Mouse (Mus musculus) layer of hippocampus, postnatal 10 days (tissue): Measurements from ENCODE around the gene Hmg20a. TPM values are rescaled to one million over a fixed set of nuclear protein-coding genes. Genes with fewer than 3 reads are reported as not detected.

Source experiments
- DNase-seq, 2 experiments: peaks; one replicate each; pipeline ENCODE4 v3.0.0; 2021; ENCODE audit warnings: low spot score in 2 of 2
- total RNA-seq, 2 experiments: library from RNA; stranded (reverse); gene quantifications; 2 replicates each; pipeline ENCODE4 v1.2.3; 2021

The Hmg20a gene
- total RNA-seq, 2 experiments from 2014 or later = 60.3 to 62.8 TPM

- DNase-seq = no peak
These were observed 97.8 kb downstream of the Hmg20a start for GRCm38 (mm10) chr9:56516219-56516618.

- DNase-seq = no peak
These were observed 98.4 kb downstream of the Hmg20a start for GRCm38 (mm10) chr9:56516692-56517263.

- DNase-seq = no peak
These were observed 103.9 kb downstream of the Hmg20a start for GRCm38 (mm10) chr9:56522281-56522680.

GRCm38 (mm10) chr9:56527951-56528350 is 109.5 kb downstream of the Hmg20a start:
- no peak for DNase-seq

- DNase-seq = no peak
These were observed 113.6 kb downstream of the Hmg20a start for GRCm38 (mm10) chr9:56531991-56532390.

- DNase-seq = peak in 1 of 2 experiments; percentile 25
These were observed 115.5 kb downstream of the Hmg20a start for GRCm38 (mm10) chr9:56533916-56534315.

- no peak for DNase-seq
These were observed 116.3 kb downstream of the Hmg20a start for GRCm38 (mm10) chr9:56534727-56535126.

GRCm38 (mm10) chr9:56535361-56535760 is 117.0 kb downstream of the Hmg20a start:
- no peak for DNase-seq

GRCm38 (mm10) chr9:56540051-56540450 is 121.6 kb downstream of the Hmg20a start:
- no peak for DNase-seq

GRCm38 (mm10) chr9:56544687-56545475 is 126.5 kb downstream of the Hmg20a start:
- DNase-seq = no peak

Other genes starting within 250 kb of the Hmg20a start
- 10 to 100 TPM; 30.1 to 34.4 TPM for gene Peak1, start 542 bp upstream of the Hmg20a start, total RNA-seq